Comparison of ENCODE assay signal across 8 mouse cellular contexts in genomic region chr4:150798783-150799530, GRCm38 (mm10). TPM values are rescaled to one million over a fixed set of nuclear protein-coding genes. Genes with fewer than 3 reads are reported as not detected.
A peak's percentile ranks its signal among the peaks of the same experiment; 100 is the strongest.
DNase-seq lines count a peak whose midpoint lies in the region; ATAC-seq lines count a peak whose summit lies in the region.

No protein-coding gene starts in this region.

- peak overlapping the region; percentile 88 for H3K27ac ChIP-seq in heart, embryonic 10.5 days
- H3K27ac ChIP-seq in macrophage = peak overlapping the region; percentile 88

- WGBS in heart, embryonic 10.5 days = 31% methylated on average over 13 of the region's 13 CpGs
- 1% methylated on average over 13 of the region's 13 CpGs for WGBS in macrophage (ENCODE audit: missing documents)

- no peaks in the 10 kb centered on the region for H3K27me3 ChIP-seq in heart, embryonic 10.5 days (ENCODE audit: insufficient read depth, poor library complexity, severe bottlenecking)

- DNase-seq in layer of hippocampus, adult 11-12 months (ENCODE audit: low spot score) = peak; percentile 31
- DNase-seq in layer of hippocampus, postnatal 25 days (ENCODE audit: extremely low spot score in 1 of 2, low spot score in 1 of 2) = no peak
- no peak for DNase-seq in heart, embryonic 10.5 days (ENCODE audit: low spot score)
- peak; percentile 76 to 83 for DNase-seq in kidney, postnatal 36 days
- DNase-seq in ovary, postnatal 36 days (ENCODE audit: low spot score) = no peak
- DNase-seq in cerebellum, postnatal 14 days = no peak

- H3K36me3 ChIP-seq in heart, embryonic 10.5 days = no peaks in the 10 kb centered on the region
- no peaks in the 10 kb centered on the region for H3K36me3 ChIP-seq in macrophage (ENCODE audit: inconsistent target)

- peak; percentile 96 for ATAC-seq in activated CD4-positive, CD25-positive, alpha-beta regulatory T cell, adult 4 months

- H3K4me3 ChIP-seq in heart, embryonic 10.5 days = no peak overlapping the region
- no peak overlapping the region for H3K4me3 ChIP-seq in macrophage (ENCODE audit: inconsistent target)

- peaks cover 48% of the 10 kb centered on the region for H3K4me1 ChIP-seq in heart, embryonic 10.5 days

- no peaks in the 10 kb centered on the region for H3K79me2 ChIP-seq in macrophage (ENCODE audit: inconsistent target)

- no peaks in the 10 kb centered on the region for H3K9me3 ChIP-seq in heart, embryonic 10.5 days

RNA-seq across cellular contexts. Expression of gene Errfi1, which starts 54.8 kb away (rescaled TPM):
- total RNA-seq in layer of hippocampus, postnatal 25 days (2021) = 10 to 100 TPM; 37.2 to 43.4 TPM
- 1 to 10 TPM; 2.0 to 2.4 TPM for polyA plus RNA-seq in activated CD4-positive, CD25-positive, alpha-beta regulatory T cell, adult 4 months (2017; shearing (Covaris generic))
- polyA plus RNA-seq in heart, embryonic 10.5 days (2016; fragmentation: Nextera tagmentation; extraction: Ambion mirVana) = 15.3 and 25.7 TPM in 2 replicates
- total RNA-seq in macrophage (2018; cell fraction: chromatin; rRNA removed) = 1,000 to 10,000 TPM in 2 of 26 experiments, 100 to 1,000 TPM in 6, 10 to 100 TPM in 9, 1 to 10 TPM in 9; 5.3 to 1,131 (median 35.7) TPM
- 100 to 1,000 TPM in 6 of 26 experiments, 10 to 100 TPM in 8, 1 to 10 TPM in 12; 3.1 to 807 (median 10.7) TPM for total RNA-seq in macrophage (2018; cell fraction: cytosol; rRNA removed)
- 1,000 to 10,000 TPM in 2 of 26 experiments, 100 to 1,000 TPM in 7, 10 to 100 TPM in 11, 1 to 10 TPM in 6; 4.9 to 1,007 (median 57.5) TPM for total RNA-seq in macrophage (2018; cell fraction: nucleus; rRNA removed)
- 4.5 to 7.1 TPM (median 5.5 TPM) in 3 replicates for polyA plus RNA-seq in macrophage (2018)

Comparison
In these comparisons a context has a peak if more than half of its experiments do, and no peak if none do; other contexts are left out.
1. DNase-seq: peak in layer of hippocampus, adult 11-12 months (single experiment) and kidney, postnatal 36 days (2 of 2); none in layer of hippocampus, postnatal 25 days (0 of 2), heart, embryonic 10.5 days (single experiment), ovary, postnatal 36 days (single experiment) and cerebellum, postnatal 14 days (0 of 2).